ENCODE assay signal across 8 mouse cellular contexts in genomic region chr11:35798495-35798820, GRCm38 (mm10). TPM values are rescaled to one million over a fixed set of nuclear protein-coding genes. Genes with fewer than 3 reads are reported as not detected.
DNase-seq lines count a peak whose midpoint lies in the region; ATAC-seq lines count a peak whose summit lies in the region.

No protein-coding gene starts in this region.

- H3K4me3 ChIP-seq in forebrain, embryonic 14.5 days (ENCODE audit: low read depth, low read length): peak overlapping the region; percentile 68
- H3K4me3 ChIP-seq in midbrain, embryonic 16.5 days (ENCODE audit: low read depth, low read length): peak overlapping the region; percentile 82

- under 1% methylated on average over 23 of the region's 23 CpGs for WGBS in forebrain, embryonic 14.5 days
- 1% methylated on average over 22 of the region's 23 CpGs for WGBS in midbrain, embryonic 16.5 days

- H3K4me1 ChIP-seq in forebrain, embryonic 14.5 days (ENCODE audit: control insufficient read depth, insufficient read depth, low read length): peaks cover 10% of the 10 kb centered on the region; the same call in 1 of the 2 replicates
- peaks cover 16% of the 10 kb centered on the region for H3K4me1 ChIP-seq in midbrain, embryonic 16.5 days (ENCODE audit: control insufficient read depth, insufficient read depth, low read length)

- peak overlapping the region; percentile 78 for H3K4me2 ChIP-seq in forebrain, embryonic 14.5 days (ENCODE audit: low read length)
- peak overlapping the region; percentile 86 for H3K4me2 ChIP-seq in midbrain, embryonic 16.5 days (ENCODE audit: low read length)

- peak; percentile 84 for DNase-seq in heart, adult 11 months
- no peak for DNase-seq in heart, postnatal 14 days
- DNase-seq in forebrain, embryonic 14.5 days (ENCODE audit: low spot score): peak; percentile 91
- peak; percentile 74 to 81 for DNase-seq in layer of hippocampus, postnatal 10 days (ENCODE audit: low spot score in 2 of 2)
- no peak for DNase-seq in adrenal gland, adult 2 months
- no peak for DNase-seq in kidney, adult 8-10 months

- H3K27ac ChIP-seq in forebrain, embryonic 14.5 days (ENCODE audit: low read depth, low read length): peak overlapping the region; percentile 79
- H3K27ac ChIP-seq in midbrain, embryonic 16.5 days (ENCODE audit: low read length): peak overlapping the region; percentile 94

- H3K36me3 ChIP-seq in forebrain, embryonic 14.5 days (ENCODE audit: control insufficient read depth, insufficient read depth, low read length): no peaks in the 10 kb centered on the region
- H3K36me3 ChIP-seq in midbrain, embryonic 16.5 days (ENCODE audit: control insufficient read depth, insufficient read depth, low read length): no peaks in the 10 kb centered on the region

- no peaks in the 10 kb centered on the region for H3K9me3 ChIP-seq in forebrain, embryonic 14.5 days (replicated peaks; ENCODE audit: control insufficient read depth, low read length)
- no peaks in the 10 kb centered on the region for H3K9me3 ChIP-seq in midbrain, embryonic 16.5 days (replicated peaks; ENCODE audit: control insufficient read depth, low read length, poor library complexity, severe bottlenecking)

- intact Hi-C loops in heart, postnatal 14 days (cut with DNase I): no loop called here

- H3K27me3 ChIP-seq in forebrain, embryonic 14.5 days (replicated peaks; ENCODE audit: control insufficient read depth, insufficient read depth, low read length): peaks cover 34% of the 10 kb centered on the region
- H3K27me3 ChIP-seq in midbrain, embryonic 16.5 days (ENCODE audit: control insufficient read depth, insufficient read depth, low read depth, low read length): no peaks in the 10 kb centered on the region

- peak; percentile 84 for ATAC-seq in cerebellum, adult (ENCODE audit: insufficient number of reproducible peaks, low FRiP score, low TSS enrichment)
- ATAC-seq in forebrain, embryonic 14.5 days: peak; percentile 96
- ATAC-seq in midbrain, embryonic 16.5 days: peak; percentile 97

- H3K9ac ChIP-seq in forebrain, embryonic 14.5 days (ENCODE audit: low read length): peak overlapping the region; percentile 70
- peak overlapping the region; percentile 90 for H3K9ac ChIP-seq in midbrain, embryonic 16.5 days (ENCODE audit: low read depth, low read length)

RNA-seq across cellular contexts. Expression of gene Fbll1, which starts 0.2 kb away (rescaled TPM):
- total RNA-seq in heart, postnatal 14 days (2021): not detected
- 6.7 and 12.4 TPM in 2 replicates for polyA plus RNA-seq in forebrain, embryonic 14.5 days (2014; fragmentation: Nextera tagmentation; extraction: Ambion mirVana)
- 10 to 100 TPM; 51.2 to 54.3 TPM for total RNA-seq in layer of hippocampus, postnatal 10 days (2021)
- polyA plus RNA-seq in midbrain, embryonic 16.5 days (2015; fragmentation: Nextera tagmentation; extraction: Ambion mirVana): 18.9 and 20.5 TPM in 2 replicates
- not detected for total RNA-seq in adrenal gland, adult 2 months (2021)
- polyA plus RNA-seq in adrenal gland, adult 2 months (2012; rRNA removed): 0.66 and 0.68 TPM in 2 replicates

RNA-seq across cellular contexts. Expression of gene Pank3, which starts 29.2 kb away (rescaled TPM):
- total RNA-seq in heart, postnatal 14 days (2021): 10 to 100 TPM; 26.9 to 27.0 TPM
- polyA plus RNA-seq in forebrain, embryonic 14.5 days (2014; fragmentation: Nextera tagmentation; extraction: Ambion mirVana): 25.0 and 31.1 TPM in 2 replicates
- total RNA-seq in layer of hippocampus, postnatal 10 days (2021): 10 to 100 TPM; 63.3 to 64.6 TPM
- polyA plus RNA-seq in midbrain, embryonic 16.5 days (2015; fragmentation: Nextera tagmentation; extraction: Ambion mirVana): 20.5 and 22.4 TPM in 2 replicates
- total RNA-seq in adrenal gland, adult 2 months (2021): 10 to 100 TPM; 70.8 to 70.9 TPM
- 4.5 and 4.8 TPM in 2 replicates for polyA plus RNA-seq in adrenal gland, adult 2 months (2012; rRNA removed)

RNA-seq across cellular contexts. Expression of gene Rars, which starts 35.8 kb away (rescaled TPM):
- 10 to 100 TPM; 32.1 to 34.5 TPM for total RNA-seq in heart, postnatal 14 days (2021)
- polyA plus RNA-seq in forebrain, embryonic 14.5 days (2014; fragmentation: Nextera tagmentation; extraction: Ambion mirVana): 83.2 and 86.7 TPM in 2 replicates
- total RNA-seq in layer of hippocampus, postnatal 10 days (2021): 10 to 100 TPM; 51.2 to 55.9 TPM
- polyA plus RNA-seq in midbrain, embryonic 16.5 days (2015; fragmentation: Nextera tagmentation; extraction: Ambion mirVana): 70.2 and 71.9 TPM in 2 replicates
- total RNA-seq in adrenal gland, adult 2 months (2021): 10 to 100 TPM; 64.6 to 74.8 TPM
- polyA plus RNA-seq in adrenal gland, adult 2 months (2012; rRNA removed): 3.6 and 4.9 TPM in 2 replicates

Comparison
In these comparisons a context has a peak if more than half of its experiments do, and no peak if none do; other contexts are left out.
1. DNase-seq: peak in heart, adult 11 months (single experiment), forebrain, embryonic 14.5 days (single experiment) and layer of hippocampus, postnatal 10 days (2 of 2); none in heart, postnatal 14 days (0 of 2), adrenal gland, adult 2 months (single experiment) and kidney, adult 8-10 months (0 of 2).
2. RNA of gene Fbll1, which starts 0.2 kb away (total RNA-seq): 51.2 to 54.3 TPM in layer of hippocampus, postnatal 10 days; not detected in adrenal gland, adult 2 months and not detected in heart, postnatal 14 days; every median in the first group is over 10 times any median in the second.
3. Peak in every context shown above with its lines, with median percentiles within 50 percentile points of each other: ATAC-seq.